Mouse (Mus musculus) liver, embryonic 14.5 days (tissue): ENCODE measurements at regions not wholly inside any gene's neighbourhood (a gene's known extent, or its start where the extent isn't known, plus 50 kb on each side); places are given as distances from the start of the nearest gene placed in this dataset.

Experiments
- CTCF ChIP-seq: IDR thresholded peaks from 2 replicates; pipeline ENCODE4 v1.5.1; 2016; ENCODE audit warnings: antibody characterized with exemption, low read depth, control low read depth
- EP300 ChIP-seq: IDR thresholded peaks from 2 replicates; pipeline ENCODE4 v1.6.1; 2016; ENCODE audit warnings: antibody characterized with exemption, low read depth

- TF ChIP-seq EP300 (no peak), CTCF (no peak)
Observed at GRCm38 (mm10) chr13:107308404-107308803, 286.5 kb upstream of the Kif2a start.
